In genomic region chr3:89784991-89785753, GRCm38 (mm10) we compare ENCODE assay signal across 9 mouse cellular contexts. TPM values are rescaled to one million over a fixed set of nuclear protein-coding genes. Genes with fewer than 3 reads are reported as not detected.
DNase-seq lines count a peak whose midpoint lies in the region; ATAC-seq and TF ChIP-seq lines count a peak whose summit lies in the region.
"Had no signal": no experiment of that assay in that cellular context is flagged by ENCODE, and none has a peak within 500 bp of the region (broad histone marks: within the 10 kb centered on the region; RNA-seq: fewer than 3 reads in every experiment).

No protein-coding gene starts in this region.

- no peak for TF ChIP-seq EP300 in stomach, postnatal 0 days (optimal IDR thresholded peaks at IDR 0.05)

- no peaks in the 10 kb centered on the region for H3K27me3 ChIP-seq in stomach, postnatal 0 days (ENCODE audit: control insufficient read depth, insufficient read depth, low read length)

- H3K9me3 ChIP-seq in stomach, postnatal 0 days (ENCODE audit: control insufficient read depth, low read length): no peaks in the 10 kb centered on the region

- peak overlapping the region; percentile 48 for H3K9ac ChIP-seq in stomach, postnatal 0 days (ENCODE audit: low read length)

- peak overlapping the region; percentile 61 for H3K27ac ChIP-seq in stomach, postnatal 0 days (replicated peaks)

- peaks cover 25% of the 10 kb centered on the region for H3K36me3 ChIP-seq in stomach, postnatal 0 days (ENCODE audit: control insufficient read depth, insufficient read depth, low read length)

- 10% methylated on average over 11 of the region's 11 CpGs for WGBS in stomach, postnatal 0 days

- 0 out of 2 replicates have a peak overlapping the region, but pooled peaks have one; percentile 17 for H3K4me3 ChIP-seq in stomach, postnatal 0 days (ENCODE audit: low read depth, low read length)
- H3K4me3 ChIP-seq: erythroblast, embryonic 14.5 days had no signal

- H3K4me1 ChIP-seq in stomach, postnatal 0 days (replicated peaks; ENCODE audit: control insufficient read depth, insufficient read depth): peaks cover 4% of the 10 kb centered on the region; the same call in 1 of the 2 replicates

- DNase-seq in A20 (ENCODE audit: low read depth, low spot score): peak; percentile 70
- DNase-seq in adipocyte (ENCODE audit: low spot score): peak; percentile 96
- peak; percentile 77 for DNase-seq in embryo, embryonic 10.5 days (ENCODE audit: low spot score)
- DNase-seq in kidney, adult 11 months: peak; percentile 88
- DNase-seq in liver: peak; percentile 67
- peak; percentile 86 for DNase-seq in stomach, postnatal 0 days (ENCODE audit: low spot score)

- peak; percentile 92 for ATAC-seq in granulocyte monocyte progenitor cell, adult 5-6 weeks (replicated peaks; ENCODE audit: poor library complexity, severe bottlenecking)
- peak; percentile 91 for ATAC-seq in monocyte, adult 5-6 weeks (replicated peaks; ENCODE audit: insufficient number of reproducible peaks, low FRiP score, low TSS enrichment, poor library complexity, severe bottlenecking)
- peak; percentile 85 for ATAC-seq in stomach, postnatal 0 days (ENCODE audit: low FRiP score, low TSS enrichment)

- H3K4me2 ChIP-seq in stomach, postnatal 0 days (replicated peaks; ENCODE audit: low read depth): peak overlapping the region; percentile 44

- peak; percentile 96 for TF ChIP-seq CTCF in stomach, postnatal 0 days (IDR thresholded peaks at IDR 0.05; ENCODE audit: low read depth)

RNA-seq across cellular contexts. Expression of gene Ube2q1, which starts 11.8 kb away (rescaled TPM):
- 95.1 and 123 TPM in 2 replicates for total RNA-seq in granulocyte monocyte progenitor cell, adult 5-6 weeks (2014; fragmentation: Nextera tagmentation)
- 110 and 118 TPM in 2 replicates for total RNA-seq in granulocyte monocyte progenitor cell, adult 5-6 weeks (2017)
- total RNA-seq in monocyte, adult 5-6 weeks (2017): 170 to 205 TPM (median 172 TPM) in 3 replicates
- polyA plus RNA-seq in stomach, postnatal 0 days (2015; fragmentation: Nextera tagmentation; extraction: Ambion mirVana): 6.4 and 6.5 TPM in 2 replicates

RNA-seq across cellular contexts. Expression of gene Chrnb2, which starts 20.7 kb away (rescaled TPM):
- 0.77 TPM in 1 of 2 replicates, not detected in the other for total RNA-seq in granulocyte monocyte progenitor cell, adult 5-6 weeks (2014; fragmentation: Nextera tagmentation)
- total RNA-seq in granulocyte monocyte progenitor cell, adult 5-6 weeks (2017): 0.39 and 0.72 TPM in 2 replicates
- 1.2 to 1.6 TPM (median 1.3 TPM) in 3 replicates for total RNA-seq in monocyte, adult 5-6 weeks (2017)
- polyA plus RNA-seq in stomach, postnatal 0 days (2015; fragmentation: Nextera tagmentation; extraction: Ambion mirVana): 0.68 and 0.81 TPM in 2 replicates

RNA-seq across cellular contexts. Expression of gene She, which starts 46.0 kb away (rescaled TPM):
- total RNA-seq in granulocyte monocyte progenitor cell, adult 5-6 weeks (2014; fragmentation: Nextera tagmentation): not detected in 2 replicates
- total RNA-seq in granulocyte monocyte progenitor cell, adult 5-6 weeks (2017): not detected in 2 replicates
- not detected in 3 replicates for total RNA-seq in monocyte, adult 5-6 weeks (2017)
- 1.4 and 1.5 TPM in 2 replicates for polyA plus RNA-seq in stomach, postnatal 0 days (2015; fragmentation: Nextera tagmentation; extraction: Ambion mirVana)
- polyA plus RNA-seq: erythroblast, embryonic 14.5 days had no signal

Comparison
In these comparisons a context has a peak if more than half of its experiments do, and no peak if none do; other contexts are left out.
1. Peak in every context shown above with its lines: DNase-seq, ATAC-seq, H3K4me3 ChIP-seq and H3K27ac ChIP-seq.